Mouse (Mus musculus): ENCODE measurements around the gene Gnpnat1. TPM values are rescaled to one million over a fixed set of nuclear protein-coding genes. Genes with fewer than 3 reads are reported as not detected.
"Not testable (repeated sequence)": the region's sequence is repeated elsewhere in the genome, so short reads cannot be mapped to it uniquely, and the experiment has no call there.

The Gnpnat1 gene
- polyA plus RNA-seq (2015; fragmentation: Nextera tagmentation; extraction: Ambion mirVana): 79.0 and 83.3 TPM in 2 replicates

GRCm38 (mm10) chr14:45404813-45405212 lies at the start of gene Gnpnat1:
TSS of gene Gnpnat1 (minus strand) at chr14:45404913.
- not testable (repeated sequence) for H3K9me3 ChIP-seq (replicated peaks; ENCODE audit: low read length); H3K36me3 ChIP-seq (ENCODE audit: insufficient read depth, low read length); DNase-seq (ENCODE audit: low spot score); H3K4me2 ChIP-seq (ENCODE audit: low read length); H3K27ac ChIP-seq; H3K27me3 ChIP-seq (ENCODE audit: insufficient read depth, low read length); H3K9ac ChIP-seq (ENCODE audit: low read depth, low read length); H3K4me1 ChIP-seq (replicated peaks; ENCODE audit: insufficient read depth, low read length); ATAC-seq (replicated peaks; ENCODE audit: low FRiP score, low read depth); H3K4me3 ChIP-seq (replicated peaks; ENCODE audit: low read depth, low read length)
- WGBS: 78% methylated on average over 1 of the region's 3 CpGs

- H3K27ac ChIP-seq: peak overlapping the region; percentile 88
- 40% methylated on average over 5 of the region's 5 CpGs for WGBS
- H3K27me3 ChIP-seq (ENCODE audit: insufficient read depth, low read length): no peaks in the 10 kb centered on the region
- H3K4me2 ChIP-seq (ENCODE audit: low read length): no peak overlapping the region
- TF ChIP-seq CTCF (IDR thresholded peaks at IDR 0.05; ENCODE audit: low read depth): no peak
- DNase-seq (ENCODE audit: low spot score) (no peak), ATAC-seq (replicated peaks; ENCODE audit: low FRiP score, low read depth) (no peak)
- 0 out of 2 replicates have a peak overlapping the region, but pooled peaks have one; percentile 5 for H3K9ac ChIP-seq (ENCODE audit: low read depth, low read length)
- H3K9me3 ChIP-seq (replicated peaks; ENCODE audit: low read length): no peaks in the 10 kb centered on the region
- H3K4me1 ChIP-seq (replicated peaks; ENCODE audit: insufficient read depth, low read length): peaks cover 33% of the 10 kb centered on the region
- H3K36me3 ChIP-seq (ENCODE audit: insufficient read depth, low read length): peaks cover 10% of the 10 kb centered on the region
- no peak overlapping the region for H3K4me3 ChIP-seq (replicated peaks; ENCODE audit: low read depth, low read length)
These were observed 49.0 kb upstream of the Gnpnat1 start for GRCm38 (mm10) chr14:45453538-45454233.

- peak; percentile 87 for ATAC-seq (replicated peaks; ENCODE audit: low FRiP score, low read depth)
- DNase-seq (ENCODE audit: low spot score): peak; percentile 66
- H3K4me3 ChIP-seq (replicated peaks; ENCODE audit: low read depth, low read length): no peak overlapping the region
- no peak overlapping the region for H3K9ac ChIP-seq (ENCODE audit: low read depth, low read length)
- WGBS: 11% methylated on average over 11 of the region's 11 CpGs
- peak overlapping the region; percentile 88 for H3K27ac ChIP-seq
- peaks cover 33% of the 10 kb centered on the region for H3K4me1 ChIP-seq (replicated peaks; ENCODE audit: insufficient read depth, low read length)
- no peak for TF ChIP-seq CTCF (IDR thresholded peaks at IDR 0.05; ENCODE audit: low read depth)
- H3K9me3 ChIP-seq (replicated peaks; ENCODE audit: low read length): no peaks in the 10 kb centered on the region
- no peaks in the 10 kb centered on the region for H3K27me3 ChIP-seq (ENCODE audit: insufficient read depth, low read length)
- H3K36me3 ChIP-seq (ENCODE audit: insufficient read depth, low read length): peaks cover 4% of the 10 kb centered on the region; the same call in 1 of the 2 replicates
- peak overlapping the region; percentile 17; the same call in 1 of the 2 replicates for H3K4me2 ChIP-seq (ENCODE audit: low read length)
These were observed 48.3 kb upstream of the Gnpnat1 start for GRCm38 (mm10) chr14:45452861-45453512.

GRCm38 (mm10) chr14:45452148-45452547 lies 47.4 kb upstream of the Gnpnat1 start:
- ATAC-seq (replicated peaks; ENCODE audit: low FRiP score, low read depth) (peak; percentile 31; the same call in 1 of the 2 replicates), DNase-seq (ENCODE audit: low spot score) (peak; percentile 70)
- Histone ChIP-seq H3K9ac (ENCODE audit: low read depth, low read length) (no peak overlapping the region), H3K27me3 (ENCODE audit: insufficient read depth, low read length) (no peaks in the 10 kb centered on the region), H3K4me1 (replicated peaks; ENCODE audit: insufficient read depth, low read length) (peaks cover 33% of the 10 kb centered on the region), H3K27ac (peak overlapping the region; percentile 88), H3K9me3 (replicated peaks; ENCODE audit: low read length) (no peaks in the 10 kb centered on the region), H3K36me3 (ENCODE audit: insufficient read depth, low read length) (no peaks in the 10 kb centered on the region), H3K4me2 (ENCODE audit: low read length) (peak overlapping the region; percentile 17; the same call in 1 of the 2 replicates), H3K4me3 (replicated peaks; ENCODE audit: low read depth, low read length) (no peak overlapping the region)
- no peak for TF ChIP-seq CTCF (IDR thresholded peaks at IDR 0.05; ENCODE audit: low read depth)
- WGBS: 11% methylated on average over 4 of the region's 4 CpGs

- peaks cover 42% of the 10 kb centered on the region for H3K4me1 ChIP-seq (replicated peaks; ENCODE audit: insufficient read depth, low read length)
These were observed 46.4 kb upstream of the Gnpnat1 start for GRCm38 (mm10) chr14:45451090-45451489.

GRCm38 (mm10) chr14:45446777-45447176 lies 42.1 kb upstream of the Gnpnat1 start:
- DNase-seq (ENCODE audit: low spot score) (peak; percentile 29), ATAC-seq (replicated peaks; ENCODE audit: low FRiP score, low read depth) (no peak; the same call in 1 of the 2 replicates)
- no peak overlapping the region for H3K4me3 ChIP-seq (replicated peaks; ENCODE audit: low read depth, low read length)
- H3K9ac ChIP-seq (ENCODE audit: low read depth, low read length): no peak overlapping the region
- no peak overlapping the region for H3K27ac ChIP-seq
- no peaks in the 10 kb centered on the region for H3K27me3 ChIP-seq (ENCODE audit: insufficient read depth, low read length)
- peaks cover 33% of the 10 kb centered on the region for H3K4me1 ChIP-seq (replicated peaks; ENCODE audit: insufficient read depth, low read length)
- WGBS: 72% methylated on average over 3 of the region's 3 CpGs
- H3K9me3 ChIP-seq (replicated peaks; ENCODE audit: low read length): no peaks in the 10 kb centered on the region
- TF ChIP-seq CTCF (IDR thresholded peaks at IDR 0.05; ENCODE audit: low read depth): no peak
- no peak overlapping the region for H3K4me2 ChIP-seq (ENCODE audit: low read length)
- no peaks in the 10 kb centered on the region for H3K36me3 ChIP-seq (ENCODE audit: insufficient read depth, low read length)

More at GRCm38 (mm10) chr14:45451090-45451489, 46.4 kb upstream of the Gnpnat1 start:
- ATAC-seq (replicated peaks; ENCODE audit: low FRiP score, low read depth) (no peak), DNase-seq (ENCODE audit: low spot score) (peak; percentile 16)
- Histone ChIP-seq H3K9me3 (replicated peaks; ENCODE audit: low read length) (no peaks in the 10 kb centered on the region), H3K27ac (peak overlapping the region; percentile 27), H3K36me3 (ENCODE audit: insufficient read depth, low read length) (no peaks in the 10 kb centered on the region), H3K4me3 (replicated peaks; ENCODE audit: low read depth, low read length) (no peak overlapping the region), H3K4me2 (ENCODE audit: low read length) (no peak overlapping the region), H3K9ac (ENCODE audit: low read depth, low read length) (peak overlapping the region; percentile 2; the same call in 1 of the 2 replicates), H3K27me3 (ENCODE audit: insufficient read depth, low read length) (no peaks in the 10 kb centered on the region)
- TF ChIP-seq CTCF (IDR thresholded peaks at IDR 0.05; ENCODE audit: low read depth): no peak
- 32% methylated on average over 2 of the region's 2 CpGs for WGBS
